Mouse (Mus musculus): ENCODE results near the gene Pde3b. TPM values are rescaled to one million over a fixed set of nuclear protein-coding genes. Genes with fewer than 3 reads are reported as not detected.
A peak's percentile ranks its signal among the peaks of the same experiment; 100 is the strongest.
"Not testable (repeated sequence)": the region's sequence is repeated elsewhere in the genome, so short reads cannot be mapped to it uniquely, and the experiment has no call there.

The Pde3b gene
- 1 to 10 TPM; 3.1 to 5.9 (median 4.7) TPM for total RNA-seq (2022)

DNA sequence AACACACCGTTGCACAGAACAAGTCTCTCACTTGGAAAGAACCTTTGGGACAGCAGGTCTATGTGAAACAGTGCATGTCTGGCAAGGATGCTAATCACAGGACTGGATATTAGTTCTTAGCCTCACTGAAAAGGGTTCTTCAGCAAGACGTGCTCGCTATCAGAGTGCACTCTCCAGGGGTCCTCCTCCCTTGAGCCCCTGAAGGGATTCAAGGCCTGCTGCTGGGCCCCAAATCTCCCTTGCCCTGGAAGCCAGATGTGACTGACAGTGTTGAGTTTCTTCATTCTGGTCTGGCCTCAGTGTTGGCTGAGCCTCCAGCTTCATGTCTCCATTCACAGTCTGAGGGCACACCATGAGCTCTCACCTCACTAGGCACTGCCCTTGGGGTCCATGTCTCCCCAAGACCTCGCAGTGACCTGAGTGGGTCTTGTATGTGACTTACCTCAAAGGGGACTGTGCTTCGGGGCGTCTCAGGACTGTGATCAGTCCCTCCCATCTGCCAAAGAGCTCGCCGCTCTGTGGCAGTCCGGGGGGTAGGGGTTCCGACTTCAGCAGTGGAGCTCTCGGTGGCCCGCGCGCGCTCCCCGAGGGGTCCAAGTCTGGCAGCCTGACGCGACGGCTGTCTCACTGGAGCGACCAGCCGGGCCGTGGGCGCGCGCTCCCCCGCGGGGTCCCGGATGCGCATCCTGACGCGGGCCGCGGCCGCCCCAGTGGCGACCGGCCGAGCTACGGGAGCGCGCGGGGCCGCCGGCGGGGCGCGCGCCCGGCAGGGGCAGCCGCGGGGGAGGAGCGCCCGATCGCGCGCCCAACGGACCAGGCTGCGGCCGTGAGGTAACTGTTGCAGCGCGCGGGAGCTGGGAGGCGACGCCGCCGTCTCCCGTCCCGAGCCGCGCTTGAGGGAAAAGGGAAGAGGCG is at the start of gene Pde3b:
Gene Pde3b (plus strand): TSS at position 861 of the 915 bp plus-strand sequence.
- DNase-seq (ENCODE audit: low spot score in 2 of 2): peak; percentile 6 to 27

GRCm38 (mm10) chr7:114402130-114402529 is 13.0 kb upstream of the Pde3b start:
- no peak for DNase-seq (ENCODE audit: low spot score in 2 of 2)

GRCm38 (mm10) chr7:114415336-114416020 is 397 bp downstream of the Pde3b start:
- DNase-seq (ENCODE audit: low spot score in 2 of 2): peak in 1 of 2 experiments; percentile 6

GRCm38 (mm10) chr7:114416021-114416845 is 1.2 kb downstream of the Pde3b start:
- DNase-seq (ENCODE audit: low spot score in 2 of 2): peak in 1 of 2 experiments; percentile 9

GRCm38 (mm10) chr7:114419331-114419730 is 4.2 kb downstream of the Pde3b start:
- DNase-seq (ENCODE audit: low spot score in 2 of 2): not testable (repeated sequence)

- DNase-seq (ENCODE audit: low spot score in 2 of 2): no peak
These were observed 5.8 kb downstream of the Pde3b start for GRCm38 (mm10) chr7:114420918-114421317.

GRCm38 (mm10) chr7:114422224-114422623 is 7.1 kb downstream of the Pde3b start:
- DNase-seq (ENCODE audit: low spot score in 2 of 2): no peak

DNA sequence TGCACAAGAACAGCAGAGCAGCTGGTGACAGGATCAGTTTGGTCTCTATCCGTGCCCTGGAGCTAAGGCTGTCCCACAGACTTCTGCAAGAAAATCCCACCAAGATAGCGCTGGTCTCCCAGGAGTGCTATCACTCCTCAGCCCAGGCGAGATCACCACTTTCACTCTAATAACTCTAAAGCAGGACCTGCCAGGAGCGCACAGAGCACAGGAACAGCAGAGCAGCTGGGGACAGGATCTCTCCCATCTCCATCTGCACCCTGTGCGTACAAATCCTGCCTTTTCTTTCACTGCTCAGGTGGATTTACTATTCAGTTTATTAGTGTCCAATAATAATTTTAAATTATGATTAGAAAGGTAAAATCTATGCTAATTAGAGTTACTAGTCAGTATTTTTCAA is 14.7 kb downstream of the Pde3b start:
- DNase-seq (ENCODE audit: low spot score in 2 of 2): no peak

- no peak for DNase-seq (ENCODE audit: low spot score in 2 of 2)
These were observed 16.9 kb downstream of the Pde3b start for GRCm38 (mm10) chr7:114431966-114432365.

GRCm38 (mm10) chr7:114439726-114440125 is 24.6 kb downstream of the Pde3b start:
- no peak for DNase-seq (ENCODE audit: low spot score in 2 of 2)

GRCm38 (mm10) chr7:114440494-114440893 is 25.4 kb downstream of the Pde3b start:
- DNase-seq (ENCODE audit: low spot score in 2 of 2): no peak

DNA sequence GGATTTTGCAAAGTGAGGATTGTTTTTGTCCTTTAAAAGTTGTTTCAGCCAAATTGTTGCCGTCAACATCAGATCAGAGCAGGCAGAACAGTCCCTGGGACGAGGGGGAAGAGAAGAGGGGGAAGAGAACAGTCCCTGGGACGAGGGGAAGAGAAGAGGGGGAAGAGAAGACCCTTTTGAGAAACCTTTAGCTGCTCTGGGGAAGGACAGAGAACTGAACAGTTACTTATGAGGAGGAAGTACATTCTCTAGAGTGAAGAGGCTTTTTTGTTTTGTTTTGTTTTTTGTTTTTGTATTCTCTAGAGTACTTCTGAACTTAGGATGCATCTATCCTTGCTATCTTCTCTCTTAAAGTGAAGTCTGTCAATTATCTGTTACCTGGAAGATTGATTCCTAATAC is 37.8 kb downstream of the Pde3b start:
- DNase-seq (ENCODE audit: low spot score in 2 of 2): no peak

DNA sequence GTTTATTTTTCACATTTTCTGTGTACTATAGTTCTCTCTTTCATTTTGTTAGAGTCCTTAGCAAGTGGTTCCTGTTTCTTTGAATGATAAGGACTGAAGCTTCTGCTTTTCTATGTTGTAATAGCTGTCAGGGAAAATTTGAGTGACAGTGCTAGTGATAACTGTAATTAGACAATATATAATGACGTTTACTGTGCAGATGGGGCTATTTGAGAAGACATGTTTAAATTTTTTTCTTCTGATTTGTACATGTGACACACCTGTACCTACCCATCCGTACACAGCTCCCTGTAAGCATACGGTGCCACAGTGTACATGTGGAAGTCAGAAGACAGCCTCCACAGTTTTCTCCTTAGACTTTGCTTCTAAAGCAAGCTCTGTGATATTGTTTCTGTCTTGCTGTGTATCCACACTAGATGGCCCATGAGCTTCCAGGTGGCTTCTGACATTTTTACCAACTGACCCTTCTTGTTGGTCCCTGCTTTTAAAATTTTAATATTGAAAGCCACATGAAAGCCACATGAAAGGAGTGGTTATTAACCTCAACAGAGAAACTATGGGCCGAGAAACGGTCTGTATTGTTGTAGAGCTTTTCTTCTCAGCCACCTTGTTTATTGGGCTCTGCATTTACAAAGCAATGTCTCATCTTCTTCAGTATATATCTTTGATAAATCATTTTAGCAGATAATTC is 38.4 kb downstream of the Pde3b start:
- DNase-seq (ENCODE audit: low spot score in 2 of 2): no peak

DNA sequence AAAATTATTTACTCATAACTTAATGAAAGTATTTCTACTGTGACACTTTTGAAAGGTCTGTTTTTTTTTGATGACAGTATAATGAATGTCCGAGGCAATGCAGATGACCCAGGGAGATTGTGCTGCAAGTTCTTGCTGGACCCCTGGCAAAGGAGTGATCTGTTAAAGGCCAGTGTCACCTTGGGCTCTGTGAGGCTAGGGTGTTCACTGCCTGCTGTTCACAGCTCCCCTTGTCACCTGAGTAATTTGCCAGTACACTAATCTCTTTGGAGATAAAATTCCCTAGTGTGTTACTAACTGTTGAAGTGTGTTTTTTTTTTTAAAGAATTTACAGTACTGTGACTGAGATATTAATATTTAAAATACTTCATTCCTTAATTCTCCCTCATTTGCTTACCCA is 39.8 kb downstream of the Pde3b start:
- no peak for DNase-seq (ENCODE audit: low spot score in 2 of 2)

DNA sequence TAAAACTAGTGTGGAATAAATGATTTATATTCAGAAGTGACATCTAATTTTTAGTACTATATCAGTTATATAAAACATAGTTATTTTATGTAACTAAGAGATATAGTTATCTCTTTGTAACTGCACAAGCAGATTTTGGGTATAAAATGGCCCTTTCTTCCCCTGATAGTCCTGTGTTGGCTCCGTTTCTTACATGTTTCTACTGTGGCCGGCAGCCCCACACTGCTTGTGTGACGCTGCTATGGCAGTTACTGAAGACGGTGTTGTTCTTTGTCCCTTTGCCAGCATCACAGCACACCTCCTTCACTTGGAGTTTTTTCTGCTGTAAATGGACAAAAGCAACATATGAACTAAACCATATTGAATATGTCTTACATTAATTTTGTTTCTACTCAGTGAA is 41.8 kb downstream of the Pde3b start:
- DNase-seq (ENCODE audit: low spot score in 2 of 2): no peak

DNA sequence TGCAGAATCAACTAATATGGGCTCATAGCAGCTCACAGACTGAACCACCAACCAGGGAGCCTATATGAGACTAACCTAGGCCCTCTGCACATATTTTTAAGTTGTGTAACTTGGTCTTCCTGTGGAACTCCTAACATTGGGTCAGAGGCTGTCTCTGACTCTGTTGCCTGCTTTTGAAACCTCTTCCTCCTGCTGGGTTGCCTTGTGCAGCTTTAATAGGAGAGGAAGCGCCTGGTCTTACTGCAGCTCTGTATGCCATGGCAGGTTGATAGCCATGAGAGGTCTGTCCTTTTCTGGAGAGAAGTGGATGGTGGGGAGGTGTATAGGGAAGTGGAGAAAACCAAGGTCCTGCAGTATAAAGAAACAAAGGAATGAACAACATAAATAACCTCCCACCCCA is 44.8 kb downstream of the Pde3b start:
- no peak for DNase-seq (ENCODE audit: low spot score in 2 of 2)

DNA sequence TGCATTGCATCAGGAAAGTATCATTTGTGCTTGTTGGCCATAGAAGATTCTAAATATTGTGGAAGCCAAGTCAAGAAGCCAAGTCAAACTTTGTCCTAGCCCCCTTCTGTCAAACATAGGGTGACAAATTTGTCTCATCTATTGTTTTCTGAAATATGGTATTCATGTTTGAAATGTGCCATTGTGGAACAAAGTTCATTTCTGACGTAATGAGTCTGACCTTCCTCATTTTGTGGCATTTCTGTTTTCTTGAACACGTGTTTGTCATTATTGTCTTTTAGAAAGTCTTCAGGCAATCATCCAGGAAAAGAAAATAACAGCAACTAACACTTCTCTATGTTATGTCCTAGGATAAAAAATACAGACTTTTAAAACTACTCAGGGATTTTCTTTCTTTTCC is 46.6 kb downstream of the Pde3b start:
- DNase-seq (ENCODE audit: low spot score in 2 of 2): no peak

- no peak for DNase-seq (ENCODE audit: low spot score in 2 of 2)
These were observed 51.3 kb downstream of the Pde3b start for GRCm38 (mm10) chr7:114466358-114466757.

- no peak for DNase-seq (ENCODE audit: low spot score in 2 of 2)
These were observed 57.4 kb downstream of the Pde3b start for GRCm38 (mm10) chr7:114472471-114472870.

- no peak for DNase-seq (ENCODE audit: low spot score in 2 of 2)
These were observed 59.8 kb downstream of the Pde3b start for GRCm38 (mm10) chr7:114474889-114475288.

- no peak for DNase-seq (ENCODE audit: low spot score in 2 of 2)
These were observed 62.8 kb downstream of the Pde3b start for GRCm38 (mm10) chr7:114477884-114478283.

All from gastrocnemius, adult 8-10 months (tissue).